Mouse (Mus musculus): ENCODE measurements around the gene Tmem127. TPM values are rescaled to one million over a fixed set of nuclear protein-coding genes. Genes with fewer than 3 reads are reported as not detected.
"Not testable (repeated sequence)": the region's sequence is repeated elsewhere in the genome, so short reads cannot be mapped to it uniquely, and the experiment has no call there.

Gene Tmem127
- total RNA-seq (2021) = 10 to 100 TPM; 74.1 to 87.5 TPM

GRCm38 (mm10) chr2:127247592-127248333 lies at the start of gene Tmem127, which contains the start of gene Ciao1:
TSS of gene Tmem127 (plus strand) at chr2:127247908.
TSS of gene Ciao1 (minus strand) at chr2:127247816.
- peak; percentile 98 for DNase-seq (ENCODE audit: low spot score in 2 of 2)
- intact Hi-C loops (cut with DNase I) = loop anchor here (5.0 kb wide), 1 partner anchor 40 kb away; the partner anchor contains the start of genes 1810024B03Rik and Snrnp200

- DNase-seq (ENCODE audit: low spot score in 2 of 2) = peak; percentile 38 to 46
- intact Hi-C loops (cut with DNase I) = loop anchor here (2.0 to 5.0 kb wide), 2 partner anchors 36 to 42 kb away; partner anchors contain the start of genes Ciao1 and Tmem127
Observed at GRCm38 (mm10) chr2:127204932-127205331, 42.8 kb upstream of the Tmem127 start.

- intact Hi-C loops (cut with DNase I) = loop anchor here (2.0 to 5.0 kb wide), 2 partner anchors 37 to 41 kb away; partner anchors contain the start of genes Ciao1 and Tmem127
- not testable (repeated sequence) for DNase-seq (ENCODE audit: low spot score in 2 of 2)
Observed at GRCm38 (mm10) chr2:127205936-127206335, 41.8 kb upstream of the Tmem127 start.

- DNase-seq (ENCODE audit: low spot score in 2 of 2) = no peak
- intact Hi-C loops (cut with DNase I) = loop anchor here (5.0 kb wide), 1 partner anchor 40 kb away; the partner anchor contains the start of genes Ciao1 and Tmem127
Observed at GRCm38 (mm10) chr2:127206916-127207315, 40.8 kb upstream of the Tmem127 start.

- intact Hi-C loops (cut with DNase I) = loop anchor here (5.0 kb wide), 1 partner anchor 40 kb away; the partner anchor contains the start of genes Ciao1 and Tmem127
- peak; percentile 93 to 94 for DNase-seq (ENCODE audit: low spot score in 2 of 2)
Observed at GRCm38 (mm10) chr2:127207547-127208451, 39.9 kb upstream of the Tmem127 start, which contains the start of the genes 1810024B03Rik and Snrnp200. TSS of gene 1810024B03Rik (minus strand) at chr2:127208280. TSS of gene Snrnp200 (plus strand) at chr2:127208386.

- no peak for DNase-seq (ENCODE audit: low spot score in 2 of 2)
- intact Hi-C loops (cut with DNase I) = loop anchor here (5.0 kb wide), 1 partner anchor 39 kb away; the partner anchor contains the start of genes Ciao1 and Tmem127
Observed at GRCm38 (mm10) chr2:127208452-127208769, 39.3 kb upstream of the Tmem127 start.

GRCm38 (mm10) chr2:127210701-127211100 lies 37.0 kb upstream of the Tmem127 start:
- intact Hi-C loops (cut with DNase I) = loop anchor here (10.0 kb wide), 1 partner anchor 466 kb away; no protein-coding TSS in a partner anchor
- no peak for DNase-seq (ENCODE audit: low spot score in 2 of 2)

GRCm38 (mm10) chr2:127217746-127218145 lies 30.0 kb upstream of the Tmem127 start:
- intact Hi-C loops (cut with DNase I) = loop anchor here (10.0 kb wide), 1 partner anchor 473 kb away; no protein-coding TSS in a partner anchor

GRCm38 (mm10) chr2:127225261-127225660 lies 22.4 kb upstream of the Tmem127 start:
- no peak for DNase-seq (ENCODE audit: low spot score in 2 of 2)
- intact Hi-C loops (cut with DNase I) = no loop called here

More at GRCm38 (mm10) chr2:127217746-127218145, 30.0 kb upstream of the Tmem127 start:
- DNase-seq (ENCODE audit: low spot score in 2 of 2) = no peak

- no peak for DNase-seq (ENCODE audit: low spot score in 2 of 2)
- intact Hi-C loops (cut with DNase I) = no loop called here
Observed at GRCm38 (mm10) chr2:127237897-127238610, 9.7 kb upstream of the Tmem127 start.

GRCm38 (mm10) chr2:127240065-127240464 lies 7.6 kb upstream of the Tmem127 start:
- intact Hi-C loops (cut with DNase I) = no loop called here
- DNase-seq (ENCODE audit: low spot score in 2 of 2) = no peak

- intact Hi-C loops (cut with DNase I) = loop anchor here (5.0 kb wide), 1 partner anchor 41 kb away; the partner anchor contains the start of genes 1810024B03Rik and Snrnp200
- peak; percentile 43 to 56 for DNase-seq (ENCODE audit: low spot score in 2 of 2)
Observed at GRCm38 (mm10) chr2:127248334-127249004, 761 bp downstream of the Tmem127 start.

- DNase-seq (ENCODE audit: low spot score in 2 of 2) = no peak
- intact Hi-C loops (cut with DNase I) = no loop called here
Observed at GRCm38 (mm10) chr2:127250291-127251008, 2.7 kb downstream of the Tmem127 start.

- no peak for DNase-seq (ENCODE audit: low spot score in 2 of 2)
- intact Hi-C loops (cut with DNase I) = no loop called here
Observed at GRCm38 (mm10) chr2:127251457-127251856, 3.7 kb downstream of the Tmem127 start.

- intact Hi-C loops (cut with DNase I) = no loop called here
- DNase-seq (ENCODE audit: low spot score in 2 of 2) = no peak
Observed at GRCm38 (mm10) chr2:127251880-127252527, 4.3 kb downstream of the Tmem127 start.

- intact Hi-C loops (cut with DNase I) = no loop called here
Observed at GRCm38 (mm10) chr2:127252787-127253186, 5.1 kb downstream of the Tmem127 start.

GRCm38 (mm10) chr2:127254604-127255134 lies 7.0 kb downstream of the Tmem127 start:
- DNase-seq (ENCODE audit: low spot score in 2 of 2) = no peak
- intact Hi-C loops (cut with DNase I) = no loop called here

More at GRCm38 (mm10) chr2:127252787-127253186, 5.1 kb downstream of the Tmem127 start:
- no peak for DNase-seq (ENCODE audit: low spot score in 2 of 2)
